Mouse (Mus musculus) left cerebral cortex, postnatal 14 days (tissue): ENCODE measurements around the gene Abhd12. TPM values are rescaled to one million over a fixed set of nuclear protein-coding genes. Genes with fewer than 3 reads are reported as not detected.
"Not testable (repeated sequence)": the region's sequence is repeated elsewhere in the genome, so short reads cannot be mapped to it uniquely, and the experiment has no call there.

Experiments
- DNase-seq, 2 experiments: peaks; one replicate each; pipeline ENCODE4 v3.0.0; 2021 to 2022; ENCODE audit warnings: low spot score in 2 of 2, mixed read lengths in 1 of 2
- intact Hi-C: fragments of 180-260 bp; cut with DNase I; formaldehyde crosslinking; loops from one replicate; pipeline ENCODE4 v1.15.1; 2025
- total RNA-seq, 2 experiments: library from RNA; stranded (reverse); gene quantifications; 2 replicates each; pipeline ENCODE4 v1.2.3; 2021

The Abhd12 gene
- total RNA-seq, 2 experiments from 2014 or later = 241 to 246 TPM

DNA sequence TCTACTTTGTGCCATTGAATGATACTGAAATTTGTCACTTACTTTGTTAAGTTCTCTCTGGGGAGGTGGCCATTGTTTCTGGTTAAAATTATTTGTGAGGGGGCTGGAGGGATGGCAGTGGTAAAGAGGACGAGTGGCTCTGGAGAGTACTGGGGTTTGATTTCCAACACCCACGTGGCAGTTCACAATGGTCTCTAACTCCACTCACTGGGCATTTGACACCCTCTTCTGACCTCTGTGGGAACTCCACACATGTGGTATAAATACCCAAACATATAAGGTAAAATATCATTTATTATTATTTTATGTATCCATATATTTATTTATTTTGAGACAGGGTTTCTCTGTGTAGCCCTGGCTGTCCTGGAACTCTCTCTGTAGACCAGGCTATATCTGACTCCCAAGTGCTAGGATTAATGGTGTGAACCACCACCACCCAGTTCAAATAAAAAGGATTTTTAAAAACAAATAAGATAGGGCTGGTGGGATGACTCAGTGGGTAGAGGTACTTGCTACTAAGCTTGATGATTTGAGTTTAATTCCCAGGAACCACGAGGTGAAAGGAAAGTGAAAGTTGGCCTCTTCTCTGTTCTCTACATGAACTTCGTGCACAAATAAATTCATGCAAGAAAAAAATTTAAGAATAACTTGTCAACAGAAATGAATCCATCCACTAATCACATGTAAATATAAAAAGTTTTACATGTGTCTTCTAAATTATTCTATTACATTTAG is 10.4 kb upstream of the Abhd12 start:
- intact Hi-C loops = no loop called here
- no peak for DNase-seq

DNA sequence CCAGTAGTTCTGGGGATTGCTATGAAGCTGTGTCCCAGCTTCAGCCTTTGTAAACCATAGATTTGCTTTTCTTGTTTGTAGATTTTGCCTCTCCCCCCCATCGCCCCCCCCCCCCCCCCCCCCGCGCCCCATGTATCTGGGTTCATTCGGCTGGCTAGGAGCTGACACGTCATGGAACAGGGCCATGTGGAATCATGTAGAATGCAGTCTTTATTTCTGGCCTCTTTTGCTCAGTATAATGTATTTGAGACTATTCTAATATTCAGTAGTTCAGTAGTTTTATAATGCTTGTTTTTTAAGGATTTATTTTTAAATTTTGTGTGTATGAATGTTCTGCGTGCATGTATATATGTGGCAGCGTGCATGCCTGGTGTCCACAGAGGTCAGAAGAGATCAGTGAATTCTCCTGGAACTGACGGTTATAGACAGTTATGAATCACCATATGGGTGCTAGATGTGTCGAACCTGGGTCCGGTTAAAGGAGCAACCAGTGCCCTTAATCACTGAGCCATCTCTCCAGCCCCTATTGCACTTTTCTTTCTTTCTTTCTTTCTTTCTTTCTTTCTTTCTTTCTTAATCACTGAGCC is 5.8 kb upstream of the Abhd12 start:
- no peak for DNase-seq
- intact Hi-C loops = no loop called here

DNA sequence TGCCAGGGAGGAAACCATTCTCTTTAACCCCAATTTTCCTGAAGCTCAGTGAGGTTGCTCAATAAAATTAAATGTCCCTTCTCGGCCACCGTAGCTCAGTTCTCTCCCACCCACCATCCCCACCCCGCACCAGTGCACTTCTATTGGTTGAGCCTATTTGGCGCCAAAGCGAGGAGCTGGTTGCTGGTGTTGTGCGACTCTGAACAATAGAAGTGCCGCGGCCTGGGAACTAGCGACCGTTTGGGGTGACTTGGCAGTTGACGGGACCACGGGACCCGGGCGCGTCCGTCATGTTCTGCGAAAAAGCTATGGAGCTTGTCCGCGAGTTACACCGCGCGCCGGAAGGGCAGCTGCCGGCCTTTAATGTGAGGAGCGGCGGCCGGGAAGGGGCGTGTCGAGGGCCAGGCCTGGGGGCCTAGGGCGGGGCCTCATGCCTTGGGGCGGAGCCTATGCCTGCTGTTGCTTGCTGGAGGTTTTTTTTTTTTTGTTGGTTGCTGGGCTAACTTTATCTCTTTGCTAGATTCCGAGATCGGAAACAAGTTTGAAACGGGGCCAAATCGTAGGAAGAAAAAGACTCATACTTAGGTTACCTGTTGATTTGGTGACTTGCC is 5.0 kb upstream of the Abhd12 start:
- peak; percentile 90 to 94 for DNase-seq
- intact Hi-C loops = no loop called here

DNA sequence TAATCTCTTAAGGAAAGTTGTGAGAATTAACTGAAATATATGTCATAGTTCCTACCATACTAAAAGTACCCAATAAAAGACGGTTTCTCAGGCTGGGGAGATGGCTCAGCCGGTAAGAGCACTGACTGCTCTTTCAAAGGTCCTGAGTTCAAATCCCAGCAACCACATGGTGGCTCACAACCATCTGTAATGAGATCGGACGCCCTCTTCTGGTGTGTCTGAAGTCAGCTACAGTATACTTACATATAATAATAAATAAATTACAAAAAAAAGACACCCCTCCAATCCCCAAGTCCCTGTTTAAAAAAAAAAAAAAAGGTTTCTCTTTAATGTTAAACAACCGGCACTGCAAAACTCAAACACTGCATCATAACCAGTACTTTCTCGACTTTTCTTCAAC is 4.3 kb upstream of the Abhd12 start:
- DNase-seq, intact Hi-C loops: not testable (repeated sequence)

DNA sequence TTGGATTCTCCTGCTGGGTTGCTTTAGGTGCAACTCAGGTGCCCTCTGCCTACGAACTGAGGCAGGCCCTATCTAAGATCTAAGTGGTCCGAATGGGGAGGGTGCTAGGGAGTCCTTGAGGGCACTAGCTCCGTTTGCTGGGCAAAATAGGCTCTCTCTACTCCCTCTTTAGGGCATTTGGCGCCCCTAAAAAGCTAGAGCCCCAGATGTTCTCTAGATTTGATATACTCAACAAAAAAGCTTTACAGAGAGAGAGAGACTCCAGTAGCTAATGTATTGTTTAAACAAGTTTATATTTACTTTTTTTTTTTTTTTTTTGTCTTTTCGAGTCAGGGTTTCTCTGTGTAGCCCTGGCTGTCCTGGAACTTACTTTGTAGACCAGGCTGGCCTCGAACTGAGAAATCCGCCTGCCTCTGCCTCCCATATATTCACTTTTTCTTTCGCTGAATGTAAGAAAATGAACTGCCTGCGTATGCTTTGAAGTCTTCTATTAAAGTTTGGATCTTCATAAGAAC is 452 bp upstream of the Abhd12 start, which contains the start of gene Gins1:
TSS of gene Gins1 (plus strand) at position 465 of the 515 bp plus-strand sequence.
- DNase-seq = no peak
- intact Hi-C loops = loop anchor here (5.0 kb wide), 2 partner anchors 43 to 63 kb away; no protein-coding TSS in a partner anchor

DNA sequence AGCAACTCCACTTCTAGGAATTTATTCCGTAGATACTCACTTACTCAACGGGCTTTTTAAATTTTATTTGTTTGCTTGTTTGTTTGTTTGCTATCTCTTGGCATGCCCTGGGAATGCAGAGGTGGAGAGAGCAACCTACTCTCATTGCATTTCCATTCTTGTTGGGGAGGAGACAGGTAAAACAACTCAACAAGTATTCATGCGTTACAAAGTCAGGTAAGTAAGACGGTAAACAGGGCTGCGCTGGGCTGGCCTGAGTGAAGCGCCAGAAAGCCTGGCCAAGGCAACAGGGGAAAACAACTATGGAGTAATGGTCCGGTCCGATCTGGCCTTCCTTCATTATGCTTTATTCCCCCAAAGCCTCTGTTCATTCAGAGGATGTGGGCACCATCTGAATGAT is 2.2 kb downstream of the Abhd12 start:
- intact Hi-C loops = loop anchor here (5.0 kb wide), 2 partner anchors 40 to 60 kb away; no protein-coding TSS in a partner anchor
- no peak for DNase-seq

DNA sequence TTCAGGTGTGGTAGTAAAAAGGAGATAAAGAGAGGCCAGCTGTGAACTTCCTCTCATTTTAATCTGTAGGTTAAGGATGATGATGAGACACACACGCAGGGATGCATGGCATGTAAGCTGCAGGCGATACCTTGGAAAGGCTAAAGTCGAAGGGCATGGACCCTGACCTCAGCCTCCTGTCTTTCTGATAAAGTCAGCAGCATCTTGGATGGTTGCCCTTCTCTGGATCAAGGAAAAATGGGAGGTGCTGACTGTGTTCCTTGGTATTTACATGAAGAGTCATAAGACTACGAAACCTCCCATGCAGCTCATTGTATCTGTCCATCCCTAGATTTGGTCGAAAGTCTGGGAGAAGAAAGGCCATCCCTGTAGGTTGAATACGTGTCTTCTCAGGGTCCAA is 4.2 kb downstream of the Abhd12 start:
- intact Hi-C loops = loop anchor here (5.0 kb wide), 2 partner anchors 38 to 58 kb away; no protein-coding TSS in a partner anchor

DNA sequence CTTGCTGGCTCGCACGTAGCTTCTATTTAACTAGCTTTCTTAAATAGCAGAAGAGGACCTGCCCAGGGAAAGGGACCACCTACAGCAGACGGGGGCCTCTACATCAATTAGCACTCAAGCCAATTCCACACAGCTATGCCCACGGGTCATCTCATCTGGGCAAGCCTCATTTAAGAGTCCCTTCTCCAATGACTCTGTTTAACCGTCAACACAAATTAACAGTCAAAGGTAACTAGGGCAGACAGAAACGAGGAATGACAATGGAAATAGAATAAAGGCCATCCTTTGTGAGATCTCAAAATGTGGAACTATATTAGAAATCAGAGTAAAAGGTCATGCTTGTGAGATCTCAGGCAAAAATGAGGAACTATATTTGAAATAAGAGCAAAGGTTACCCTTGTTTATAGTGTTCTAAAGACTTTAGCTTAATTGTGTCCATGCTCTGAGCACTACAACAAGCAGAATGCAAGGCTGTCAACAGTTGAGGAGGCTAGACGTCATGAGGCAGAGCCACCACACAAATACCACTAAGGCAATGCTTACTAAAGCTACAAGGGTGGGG is 8.8 kb downstream of the Abhd12 start:
- no peak for DNase-seq
- intact Hi-C loops = no loop called here

More for the DNA sequence above, 4.2 kb downstream of the Abhd12 start:
- no peak for DNase-seq

DNA sequence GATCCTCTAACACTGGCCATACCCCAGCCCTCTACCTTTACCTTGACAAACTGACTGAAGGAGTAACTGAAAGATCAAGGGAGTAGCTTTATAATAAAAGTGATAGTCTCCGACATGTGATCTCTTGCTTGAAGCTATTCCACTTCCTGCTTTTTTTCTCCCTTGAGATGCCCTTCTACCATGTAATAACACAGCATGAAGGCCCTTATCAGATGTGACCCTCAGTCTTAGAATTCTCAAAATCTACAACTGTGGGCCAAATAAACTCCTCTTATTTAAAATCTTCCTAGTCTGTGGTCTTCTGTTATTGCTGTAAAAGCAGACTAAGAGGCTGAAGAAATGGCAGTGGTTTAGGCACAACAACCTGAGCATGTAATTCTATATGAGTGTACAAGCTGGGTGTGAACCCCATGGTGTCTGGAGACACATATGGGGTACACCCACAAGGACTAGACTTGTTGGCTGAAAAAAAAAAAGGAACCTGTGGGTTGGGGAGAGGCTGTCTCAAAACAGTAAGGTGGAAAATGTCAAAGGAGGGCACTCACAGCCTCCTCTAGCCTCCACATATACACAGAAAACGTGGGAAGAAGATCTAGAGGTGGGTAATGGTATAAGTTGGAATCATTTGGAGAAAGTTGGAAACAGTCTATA is 9.8 kb downstream of the Abhd12 start:
- no peak for DNase-seq
- intact Hi-C loops = no loop called here

DNA sequence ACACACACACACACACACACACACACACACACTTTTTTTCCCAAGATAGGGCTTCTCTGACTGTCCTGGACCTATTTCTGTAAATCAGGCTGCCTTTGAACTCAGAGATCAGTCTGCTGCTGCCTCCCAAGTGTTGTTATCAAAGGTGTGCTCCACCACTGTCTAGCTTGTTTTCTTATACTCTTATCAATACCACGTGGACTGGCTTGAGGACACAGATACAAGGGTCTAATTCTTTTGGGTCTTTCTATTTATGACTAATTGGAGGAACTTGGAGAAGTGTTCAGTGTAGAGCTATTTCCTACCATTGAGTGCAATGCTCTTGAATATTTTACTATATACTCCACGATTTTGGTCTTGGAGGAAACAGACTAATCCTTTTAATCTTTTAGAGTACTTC is 17.2 kb downstream of the Abhd12 start:
- intact Hi-C loops = no loop called here
- DNase-seq = no peak

DNA sequence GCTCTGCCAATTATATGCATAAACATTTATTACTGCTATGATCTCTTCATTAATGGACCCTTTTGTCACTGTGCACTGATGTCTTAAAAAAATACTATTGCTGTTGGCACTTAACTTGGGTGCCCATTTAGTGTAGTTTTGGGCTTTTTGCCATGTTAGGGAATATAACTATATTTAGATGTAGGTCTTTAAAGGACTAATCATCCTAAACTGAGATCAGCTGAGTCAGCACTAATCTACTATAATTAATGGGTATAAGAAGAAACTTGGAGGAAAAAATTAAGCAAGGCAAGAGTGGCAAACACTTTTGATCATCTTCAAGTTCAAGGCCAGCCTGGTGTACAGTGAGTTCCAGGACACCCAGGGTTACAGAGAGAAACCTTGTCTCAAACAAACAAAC is 18.2 kb downstream of the Abhd12 start:
- DNase-seq = no peak
- intact Hi-C loops = no loop called here

DNA sequence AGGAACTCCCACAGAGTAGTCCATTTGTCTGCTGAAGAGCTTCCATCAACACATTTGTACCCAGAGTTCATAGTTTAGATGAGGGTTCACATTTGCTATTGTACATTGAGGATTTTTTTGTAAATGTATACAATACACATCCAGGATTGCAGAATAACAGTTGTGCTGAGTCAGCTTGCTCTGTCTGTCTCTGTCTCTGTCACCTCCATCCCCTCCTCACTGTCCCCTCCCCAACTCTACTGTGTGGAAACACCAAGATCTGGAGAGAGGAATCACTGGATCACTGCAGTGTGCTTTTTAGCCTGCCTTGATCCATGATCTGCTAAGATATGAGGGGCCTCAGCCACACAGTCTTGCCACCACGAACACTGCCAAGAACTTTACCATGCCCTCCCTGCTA is 18.7 kb downstream of the Abhd12 start:
- DNase-seq = no peak
- intact Hi-C loops = no loop called here

DNA sequence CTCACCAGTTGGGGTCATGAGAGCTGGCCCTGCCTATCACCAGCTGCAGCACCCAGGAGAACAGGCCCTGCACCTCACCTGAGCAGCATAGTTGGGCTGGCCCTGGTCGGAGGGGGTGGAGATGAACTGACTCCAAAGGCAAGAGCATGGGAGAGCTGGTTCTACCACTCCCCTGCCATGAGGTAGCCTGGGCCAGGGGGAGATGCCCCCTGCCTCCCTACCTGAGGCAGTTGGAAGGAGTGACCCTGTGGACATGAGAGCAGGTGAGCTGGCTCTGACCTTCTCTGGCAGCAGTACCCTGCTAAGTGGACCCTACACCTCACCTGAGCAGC is 19.8 kb downstream of the Abhd12 start:
- intact Hi-C loops = no loop called here
- DNase-seq = no peak

DNA sequence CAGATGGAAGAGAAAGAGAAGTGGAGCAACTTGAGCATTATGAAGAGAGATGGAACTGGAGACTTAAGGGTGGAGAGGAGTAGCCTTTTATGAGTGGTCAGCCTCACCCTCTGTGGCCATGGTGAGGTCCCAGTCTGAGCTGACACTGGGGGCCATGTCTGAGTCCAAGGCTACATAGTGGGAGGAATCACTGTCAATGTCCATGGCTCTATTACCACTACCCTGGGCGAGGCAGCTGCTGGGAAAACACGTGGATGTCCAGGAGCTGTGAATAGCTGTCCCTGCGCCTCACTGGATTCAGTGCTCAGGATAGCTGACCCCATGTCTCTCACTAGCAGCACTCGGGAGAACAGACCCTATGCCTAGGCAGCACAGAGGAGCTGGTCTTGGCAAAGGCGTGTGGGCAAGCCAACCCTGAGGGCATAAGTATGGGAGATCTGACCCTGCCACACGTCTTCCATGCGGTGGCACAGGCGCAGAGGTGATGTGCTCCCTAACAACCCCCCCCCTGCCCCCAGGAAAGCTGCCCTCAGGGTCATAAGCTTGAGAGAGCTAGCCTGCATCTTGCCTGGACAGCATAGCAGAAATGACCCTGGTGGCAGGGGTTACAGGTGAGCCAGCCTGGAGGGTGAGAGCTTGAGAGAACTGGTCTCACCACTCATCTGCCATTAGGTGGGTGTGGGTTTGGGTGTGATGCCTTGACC is 20.3 kb downstream of the Abhd12 start:
- no peak for DNase-seq

DNA sequence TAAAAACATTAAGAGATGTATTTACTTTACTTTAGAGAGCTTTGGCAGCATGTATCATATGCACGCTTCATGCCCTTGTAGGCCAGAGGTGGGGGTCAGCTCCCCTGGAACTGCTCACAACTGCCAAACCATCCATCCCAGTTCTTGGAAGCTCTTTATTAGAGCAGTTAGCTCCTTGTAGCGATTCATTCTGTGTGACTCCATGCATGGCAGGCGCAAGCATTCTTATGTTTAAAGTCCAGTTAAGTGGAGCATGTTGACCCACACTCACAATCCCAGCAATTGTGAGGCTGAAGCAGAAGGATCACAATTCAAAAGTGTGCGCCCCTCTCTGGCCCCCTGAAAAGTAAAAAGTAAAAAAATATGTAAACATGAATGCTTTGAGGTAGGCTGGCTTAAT is 27.0 kb downstream of the Abhd12 start:
- intact Hi-C loops = no loop called here
- no peak for DNase-seq

More for the DNA sequence above, 20.3 kb downstream of the Abhd12 start:
- intact Hi-C loops = no loop called here

DNA sequence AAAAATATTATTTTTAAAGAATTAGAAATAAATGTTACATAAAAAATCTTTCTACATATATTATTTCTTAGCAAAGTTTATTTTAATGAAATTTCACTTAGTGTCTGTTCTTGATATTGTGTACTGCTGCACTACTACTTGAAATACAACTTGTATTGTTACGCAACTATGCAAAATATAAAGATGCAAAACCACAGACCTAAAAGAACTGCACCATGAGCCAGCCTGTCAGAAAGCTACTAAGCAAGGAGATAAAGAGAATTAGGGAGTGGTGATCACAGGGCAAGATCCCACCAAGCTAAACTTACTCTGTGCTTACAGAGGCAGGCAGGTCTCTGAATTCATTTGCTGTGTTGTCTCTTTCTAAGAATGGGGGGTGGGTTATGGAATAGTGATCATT is 29.3 kb downstream of the Abhd12 start:
- no peak for DNase-seq
- intact Hi-C loops = no loop called here

DNA sequence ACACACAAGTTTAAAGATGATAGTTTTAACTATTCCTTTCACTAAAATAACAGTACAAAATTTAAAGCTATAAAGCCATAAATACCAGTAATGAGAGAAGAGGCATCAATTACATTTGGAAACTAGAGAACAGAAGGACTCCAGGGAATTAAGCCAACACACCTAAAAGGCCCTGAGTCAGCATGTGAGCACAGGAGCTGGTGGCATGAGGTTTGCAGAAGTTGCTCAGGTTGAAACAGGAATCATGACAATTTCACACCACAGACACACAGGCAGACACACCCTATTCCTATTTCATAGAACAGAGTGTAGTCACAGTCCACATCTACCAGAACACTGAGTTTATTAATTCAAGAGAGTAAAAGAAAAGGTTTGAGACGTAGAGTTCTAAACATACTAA is 30.0 kb downstream of the Abhd12 start:
- intact Hi-C loops = no loop called here
- no peak for DNase-seq

DNA sequence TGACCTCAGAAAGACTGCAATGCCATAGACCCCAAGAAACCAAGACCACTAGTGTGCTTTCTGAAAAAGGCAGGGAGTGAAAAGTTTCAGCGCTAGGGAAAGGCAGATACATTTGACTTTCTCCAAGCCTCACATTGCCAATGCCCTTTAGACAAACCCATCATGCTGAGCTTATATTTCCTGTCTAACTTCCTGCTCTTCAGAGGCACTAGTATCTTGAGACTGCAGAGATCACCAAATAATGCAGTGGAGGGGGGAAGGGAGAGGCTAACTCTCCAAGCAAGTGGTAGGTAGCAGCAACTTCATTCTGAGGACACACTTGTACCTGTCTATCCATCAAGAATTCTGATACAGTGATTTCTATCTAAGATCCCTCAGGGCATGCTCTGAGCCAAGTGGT is 35.1 kb downstream of the Abhd12 start:
- intact Hi-C loops = no loop called here
- DNase-seq = no peak

DNA sequence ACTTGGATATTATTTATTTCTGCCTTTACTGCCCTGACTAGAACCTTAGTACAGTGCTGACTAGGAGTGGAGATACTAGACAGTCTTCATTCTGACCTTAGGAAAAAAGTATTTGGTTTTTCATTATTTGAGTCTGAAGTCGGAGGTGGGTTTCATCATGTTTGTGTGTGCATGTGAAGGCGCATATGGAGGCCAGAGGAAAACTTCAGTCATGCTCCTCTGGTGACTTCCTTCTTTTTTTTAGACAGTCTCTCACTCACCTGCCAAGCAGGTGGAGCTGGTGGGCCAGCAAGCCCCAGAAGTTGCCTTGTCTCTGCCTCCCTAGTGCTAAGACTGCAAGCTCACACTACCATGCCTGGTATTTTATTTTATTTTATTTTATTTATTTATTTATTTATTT is 37.5 kb downstream of the Abhd12 start:
- intact Hi-C loops = no loop called here
- DNase-seq = no peak
